Mouse (Mus musculus) ES-Bruce4 (cell line): ENCODE data around the gene Sgms1.

Experiments used
- CTCF ChIP-seq: IDR thresholded peaks from one replicate; pipeline ENCODE4 v1.8.1; 2011; ENCODE audit warnings: low read depth, low read length
- EP300 ChIP-seq: IDR thresholded peaks from 2 replicates; pipeline ENCODE4 v1.6.1; 2011; ENCODE audit warnings: low read depth, low read length; ENCODE audit not compliant: insufficient read depth

GRCm38 (mm10) chr19:32271455-32272200 is 117.9 kb downstream of the Sgms1 start:
- no peak for TF ChIP-seq CTCF
- TF ChIP-seq EP300: no peak
